Mouse (Mus musculus) retina, postnatal 1 day (tissue): ENCODE data around the gene Mettl23.
"Not testable (repeated sequence)": the region's sequence is repeated elsewhere in the genome, so short reads cannot be mapped to it uniquely, and the experiment has no call there.

Experiments
- DNase-seq: peaks from one replicate; pipeline ENCODE4 v3.0.0-alpha.2; 2012

Mettl23 gene

GRCm38 (mm10) chr11:116848086-116848876 is 5.2 kb downstream of the Mettl23 start:
- no peak for DNase-seq

DNA sequence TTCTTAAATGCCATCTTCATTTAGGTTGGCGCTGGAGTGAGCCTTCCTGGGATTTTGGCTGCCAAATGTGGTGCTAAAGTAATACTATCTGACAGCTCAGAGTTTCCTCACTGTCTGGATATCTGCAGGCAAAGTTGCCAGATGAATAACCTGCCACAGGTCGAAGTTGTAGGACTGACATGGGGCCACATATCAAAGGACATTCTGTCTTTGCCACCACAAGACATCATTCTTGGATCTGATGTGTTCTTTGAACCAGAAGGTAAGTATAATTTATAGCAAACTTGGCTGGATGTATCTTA is 5.8 kb downstream of the Mettl23 start:
- DNase-seq, result not testable (repeated sequence)

DNA sequence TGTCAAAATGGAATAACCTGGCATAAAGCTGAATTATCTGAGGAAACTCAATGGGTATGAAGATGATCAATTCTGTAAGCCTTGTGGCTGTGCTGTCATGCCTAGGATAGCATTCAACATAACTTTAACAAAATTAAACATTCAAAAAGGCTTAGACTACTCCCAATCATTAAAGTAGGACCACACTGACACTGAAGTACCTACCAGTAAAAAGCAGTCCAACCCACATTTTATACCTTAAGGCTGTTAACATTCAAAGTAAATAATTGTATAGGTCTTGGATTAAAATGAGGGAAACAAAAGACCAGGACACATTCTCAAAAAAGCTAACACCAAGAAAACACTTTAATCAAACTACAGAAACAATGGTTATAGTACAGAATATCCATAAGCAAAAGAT is 6.5 kb downstream of the Mettl23 start:
- no peak for DNase-seq

- DNase-seq, result no peak
Measured at GRCm38 (mm10) chr11:116850085-116850484, 7.0 kb downstream of the Mettl23 start.

DNA sequence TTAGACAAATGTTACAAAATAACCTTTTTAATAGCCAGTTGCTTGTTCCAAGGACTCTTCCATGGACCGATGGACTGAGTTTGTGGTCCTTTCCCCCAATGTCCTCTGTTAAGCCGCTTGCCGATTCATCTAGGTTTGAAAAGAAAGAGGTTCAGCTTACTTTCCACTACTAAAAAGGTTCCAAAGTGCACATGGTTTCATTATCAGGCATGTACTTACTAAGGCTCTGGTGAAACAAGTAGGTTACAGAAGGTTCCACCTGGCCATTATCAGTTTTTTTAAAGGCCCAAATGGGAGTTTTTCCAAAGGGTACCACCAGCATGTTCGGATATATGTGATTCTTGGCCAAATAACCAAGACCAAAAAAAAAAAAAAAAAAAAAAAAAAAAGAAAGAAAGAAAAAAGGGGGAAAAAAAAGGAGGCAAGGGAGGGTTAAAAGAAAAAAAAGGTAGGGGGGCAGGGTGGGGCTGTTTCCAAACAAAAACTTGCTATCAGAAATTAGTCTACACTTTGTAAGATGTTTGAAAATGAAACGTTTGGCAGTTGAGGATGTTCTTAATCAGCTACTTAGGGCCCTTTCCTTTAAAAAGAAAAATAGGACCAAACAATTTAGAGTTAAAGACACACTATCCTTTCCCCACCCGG is 7.9 kb downstream of the Mettl23 start:
- no peak for DNase-seq

DNA sequence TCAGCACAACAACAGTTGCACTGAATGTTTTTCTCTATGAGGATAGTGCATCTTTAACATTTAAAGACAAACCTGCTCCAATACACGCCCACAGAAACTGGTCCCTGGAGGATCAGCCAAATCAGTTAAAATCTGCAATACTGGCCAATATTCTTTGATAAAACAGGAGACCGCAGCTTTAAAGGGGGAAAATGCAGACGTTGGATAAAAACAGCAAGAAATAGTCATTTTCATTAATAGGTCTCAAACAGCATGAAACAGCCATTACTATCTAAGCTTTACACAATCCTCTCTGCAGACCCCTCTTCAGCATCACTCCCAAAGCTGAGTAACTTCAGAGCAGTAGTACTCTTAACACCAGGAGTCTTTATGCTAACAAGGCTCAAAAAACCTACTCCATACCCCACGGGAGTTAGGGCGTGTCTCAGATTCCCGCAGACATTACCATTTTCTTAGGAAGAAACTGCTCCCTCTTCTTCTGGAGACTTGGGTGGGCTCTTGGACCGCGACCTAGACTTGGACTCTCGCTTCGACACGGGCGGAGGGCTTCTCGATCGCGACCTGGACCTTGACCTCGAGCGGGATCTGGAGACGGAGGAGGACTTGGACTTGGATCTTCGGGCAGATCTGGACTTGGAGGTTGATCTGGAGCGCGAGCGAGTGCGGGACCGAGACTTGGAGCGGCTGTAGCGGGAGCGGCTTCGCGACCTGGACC is 8.7 kb downstream of the Mettl23 start:
- no peak for DNase-seq

GRCm38 (mm10) chr11:116852291-116852890 is 9.3 kb downstream of the Mettl23 start, which contains the start of gene Mfsd11:
TSS of gene Mfsd11 (plus strand) at chr11:116852440.
- DNase-seq, result peak; percentile 80

- DNase-seq, result peak; percentile 98
Measured at GRCm38 (mm10) chr11:116852891-116853511, 9.9 kb downstream of the Mettl23 start, which contains the start of gene Srsf2. TSS of gene Srsf2 (minus strand) at chr11:116853094.

DNA sequence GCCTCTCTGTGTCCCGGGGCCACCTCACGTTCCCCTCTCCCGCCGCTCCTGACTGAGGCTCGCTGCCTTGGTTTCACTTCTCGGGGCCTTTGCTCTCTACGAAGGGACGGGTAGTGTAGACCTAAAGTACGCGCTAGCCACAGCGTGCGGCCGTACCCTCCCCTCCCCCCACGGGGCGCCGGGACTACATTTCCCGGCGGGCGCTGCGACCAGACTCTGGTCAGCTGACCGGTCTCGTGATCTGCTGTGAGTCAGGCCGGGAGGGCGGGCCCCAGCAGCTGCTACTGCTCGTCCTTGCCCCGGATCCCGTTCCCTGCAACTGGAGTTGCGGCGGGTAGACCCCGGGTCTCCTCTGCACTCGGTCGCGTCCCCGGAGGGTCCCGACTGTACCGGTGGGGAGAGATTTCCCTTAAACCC is 10.4 kb downstream of the Mettl23 start:
- peak; percentile 97 for DNase-seq

DNA sequence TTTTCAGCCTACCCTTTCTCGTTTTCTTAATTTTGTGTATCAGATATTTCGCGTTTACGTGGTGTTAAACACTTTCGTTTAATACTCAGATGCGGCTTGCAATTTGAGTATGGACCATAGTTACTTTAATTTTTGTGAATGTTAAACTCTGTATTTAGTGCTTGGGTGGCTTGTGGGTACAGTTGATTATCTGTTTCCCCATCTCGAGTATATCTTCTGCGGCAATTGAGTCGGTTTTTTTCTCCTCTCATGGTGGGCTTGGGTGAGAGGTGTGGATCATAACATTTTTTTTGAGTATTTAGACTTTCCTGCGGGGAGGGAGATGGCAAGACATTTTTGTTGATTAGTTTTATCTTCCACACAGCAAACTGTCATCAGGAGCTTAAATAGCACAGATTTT is 11.2 kb downstream of the Mettl23 start:
- DNase-seq, result no peak

GRCm38 (mm10) chr11:116857183-116857850 is 14.2 kb downstream of the Mettl23 start:
- DNase-seq, result no peak

GRCm38 (mm10) chr11:116864444-116864843 is 21.4 kb downstream of the Mettl23 start:
- DNase-seq, result no peak

DNA sequence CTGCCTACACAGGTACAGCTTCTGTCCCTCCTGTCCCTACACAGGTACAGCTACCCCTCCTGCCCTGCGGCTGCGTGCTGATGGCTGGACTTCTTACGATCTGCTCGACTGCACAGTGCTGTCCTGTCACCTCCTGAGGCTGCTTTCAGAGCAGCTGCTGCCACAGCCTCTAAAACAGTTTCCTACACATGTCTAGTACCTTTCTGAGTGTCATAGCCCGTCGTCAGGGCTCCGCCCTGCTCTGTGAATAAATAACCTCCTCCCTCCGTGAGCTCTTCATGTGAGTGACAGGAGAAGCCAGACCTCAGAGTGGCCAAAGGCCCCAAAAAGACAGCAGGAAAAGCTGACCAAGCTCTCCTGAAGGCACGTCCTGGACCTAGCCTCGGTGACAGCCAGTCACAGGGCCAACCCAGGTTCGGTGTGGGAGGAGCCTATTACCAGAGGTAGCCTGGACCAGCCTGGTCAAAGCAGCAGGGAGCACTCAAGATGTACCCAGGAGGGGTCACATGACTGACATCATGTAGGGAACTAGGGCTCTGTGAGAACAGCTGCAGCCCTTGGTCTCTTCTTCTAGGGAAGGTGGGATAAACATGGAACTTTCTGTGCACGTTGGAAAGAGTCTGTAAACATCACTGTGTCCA is 23.0 kb downstream of the Mettl23 start:
- no peak for DNase-seq

GRCm38 (mm10) chr11:116868129-116868528 is 25.1 kb downstream of the Mettl23 start:
- DNase-seq, result no peak

DNA sequence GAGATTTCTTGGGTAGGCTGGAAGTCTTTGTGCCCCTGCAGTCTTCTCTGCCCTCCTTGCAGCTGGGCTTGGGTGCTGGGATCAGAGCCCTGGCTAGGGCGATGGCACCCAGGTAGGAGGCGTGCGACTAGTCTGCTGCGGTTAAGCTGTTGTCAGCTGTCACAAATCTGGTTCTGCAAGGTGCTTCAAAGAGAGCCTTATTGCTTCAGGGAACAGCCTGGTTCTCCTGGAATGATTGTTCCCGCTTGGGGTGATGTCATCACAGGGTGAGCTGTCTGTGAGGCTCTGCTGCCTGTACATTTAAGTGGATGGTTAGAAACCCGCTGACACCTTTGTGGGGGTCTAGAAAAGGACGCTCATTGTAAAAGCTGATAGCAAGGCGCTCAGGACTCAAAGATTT is 26.1 kb downstream of the Mettl23 start:
- no peak for DNase-seq

- DNase-seq, result no peak
Measured at GRCm38 (mm10) chr11:116869641-116870040, 26.6 kb downstream of the Mettl23 start.

DNA sequence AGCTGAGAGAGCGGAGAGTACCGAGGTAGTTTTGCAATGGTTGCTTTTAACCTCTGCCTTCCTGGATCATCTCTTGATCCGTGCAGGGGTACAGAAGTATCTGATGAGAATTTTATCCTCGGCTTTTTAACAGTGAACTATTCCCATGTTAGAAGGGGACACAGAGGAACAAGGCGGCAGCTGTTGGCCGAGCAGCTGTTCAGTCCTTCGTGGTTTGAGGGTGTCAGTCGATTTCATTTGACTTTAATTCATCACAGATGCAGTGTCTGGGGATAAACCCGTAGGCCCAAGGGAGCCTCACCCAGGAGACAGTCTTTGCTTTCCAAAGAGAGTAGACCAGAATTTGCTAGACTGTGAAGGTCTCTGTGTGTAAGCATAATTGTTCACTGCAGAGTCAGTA is 28.5 kb downstream of the Mettl23 start:
- DNase-seq, result no peak

DNA sequence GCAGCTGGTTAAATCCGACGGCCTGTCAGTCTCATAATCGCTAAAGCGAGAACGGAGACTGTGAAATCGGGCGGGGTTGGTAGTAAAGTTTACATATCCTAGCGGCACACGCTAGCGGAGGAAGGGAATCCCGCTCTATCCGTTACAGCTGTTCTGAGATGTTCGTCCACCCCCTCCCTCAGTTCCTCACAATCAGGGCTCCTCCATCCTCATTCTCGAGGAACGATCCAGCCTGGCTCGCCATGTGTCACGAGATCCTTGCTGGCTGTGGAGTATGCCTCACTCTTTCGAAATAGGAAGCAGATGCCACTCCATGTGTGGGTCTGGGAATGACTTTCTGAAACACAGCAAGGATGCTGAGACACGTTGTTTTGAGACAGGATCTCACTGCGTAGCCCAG is 30.9 kb downstream of the Mettl23 start:
- DNase-seq, result no peak

- DNase-seq, result no peak
Measured at GRCm38 (mm10) chr11:116878454-116878853, 35.4 kb downstream of the Mettl23 start.

GRCm38 (mm10) chr11:116880839-116881238 is 37.8 kb downstream of the Mettl23 start:
- DNase-seq, result no peak

DNA sequence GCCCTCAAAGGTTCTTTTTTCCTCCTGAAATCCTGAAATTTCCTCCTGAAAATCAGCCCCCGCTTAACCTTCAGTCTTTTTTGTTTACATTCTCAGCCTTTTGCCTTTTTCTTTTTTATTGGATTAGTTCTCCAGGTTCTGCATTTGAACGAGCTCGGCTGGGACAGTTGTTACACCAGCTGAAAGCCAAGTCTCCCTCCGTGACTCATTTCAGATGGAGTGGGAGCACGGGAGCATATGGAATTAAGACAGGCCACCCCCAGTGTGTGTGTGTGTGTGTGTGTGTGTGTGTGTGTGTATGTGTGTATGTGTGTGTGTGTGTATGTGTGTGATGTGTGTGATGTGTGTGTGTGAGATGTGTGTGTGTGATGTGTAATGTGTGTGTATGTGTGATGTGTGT is 38.4 kb downstream of the Mettl23 start:
- no peak for DNase-seq

GRCm38 (mm10) chr11:116882446-116882845 is 39.4 kb downstream of the Mettl23 start:
- DNase-seq, result no peak
